Mouse (Mus musculus) cortical plate, adult 2 months (tissue): ENCODE data around the gene Serp2.

ENCODE experiments used
- CTCF ChIP-seq: fragments of 200-500 bp; IDR thresholded peaks from 2 replicates; pipeline ENCODE4 v1.5.1; 2011; ENCODE audit warnings: mild to moderate bottlenecking, control low read depth, low read length; ENCODE audit not compliant: insufficient read depth; ENCODE audit errors: extremely low read depth
- POLR2A ChIP-seq: fragments of 200-500 bp; IDR thresholded peaks from 2 replicates; pipeline ENCODE4 v1.6.1; 2011; ENCODE audit warnings: mild to moderate bottlenecking, low read length, control low read depth; ENCODE audit not compliant: insufficient read depth; ENCODE audit errors: extremely low read depth

- no peak for TF ChIP-seq POLR2A
- no peak for TF ChIP-seq CTCF
These were observed 33.0 kb upstream of the Serp2 start for GRCm38 (mm10) chr14:76589671-76590070.
